Mouse (Mus musculus) heart, adult 2 months (tissue): ENCODE measurements around the gene Gm20696. TPM values are rescaled to one million over a fixed set of nuclear protein-coding genes. Genes with fewer than 3 reads are reported as not detected.

Experiments
- DNase-seq, 2 experiments: peaks; one replicate each; pipeline ENCODE4 v3.0.0; 2021
- H3K27ac ChIP-seq: fragments of 200-600 bp; 2 replicates; pipeline ENCODE4 v1.8.1; 2022
- H3K27me3 ChIP-seq: fragments of 200-500 bp; 2 replicates; pipeline ENCODE4 v1.6.1; 2012; ENCODE audit warnings: mild to moderate bottlenecking, low read length, inconsistent platforms, mixed read lengths; ENCODE audit not compliant: control insufficient read depth, insufficient read depth
- H3K36me3 ChIP-seq: fragments of 200-500 bp; 2 replicates; pipeline ENCODE4 v1.6.1; 2012; ENCODE audit warnings: low read length, inconsistent platforms; ENCODE audit not compliant: control insufficient read depth, insufficient read depth
- H3K4me1 ChIP-seq: fragments of 200-500 bp; 2 replicates; pipeline ENCODE4 v1.6.1; 2011; ENCODE audit warnings: low read length; ENCODE audit not compliant: control insufficient read depth, insufficient read depth
- H3K4me3 ChIP-seq: fragments of 200-600 bp; 2 replicates; pipeline ENCODE4 v1.8.1; 2022
- H3K79me2 ChIP-seq: fragments of 200-500 bp; replicated peaks from 2 replicates; pipeline ENCODE4 v1.6.1; 2012; ENCODE audit warnings: mild to moderate bottlenecking, inconsistent platforms, low read length, moderate library complexity, mixed read lengths; ENCODE audit not compliant: control insufficient read depth, insufficient read depth
- H3K9ac ChIP-seq: fragments of 200-500 bp; 2 replicates; pipeline ENCODE4 v1.6.1; 2012; ENCODE audit warnings: low read depth, mild to moderate bottlenecking, control low read depth, inconsistent platforms, low read length, mixed read lengths
- CTCF ChIP-seq: fragments of 200-600 bp; IDR thresholded peaks from 2 replicates; pipeline ENCODE4 v1.8.1; 2022; ENCODE audit warnings: antibody characterized with exemption, mild to moderate bottlenecking, moderate library complexity
- EP300 ChIP-seq: fragments of 200-500 bp; IDR thresholded peaks from 2 replicates; pipeline ENCODE4 v1.6.1; 2011; ENCODE audit warnings: low read depth, low read length, control low read depth; ENCODE audit not compliant: insufficient read depth
- POLR2A ChIP-seq: fragments of 200-500 bp; IDR thresholded peaks from 2 replicates; pipeline ENCODE4 v1.6.1; 2011; ENCODE audit warnings: mild to moderate bottlenecking, low read depth, low read length, control low read depth; ENCODE audit not compliant: insufficient read depth
- WGBS: fragments of 180-500 bp; shearing (Covaris S2); methylation state at CpG from one replicate; pipeline ENCODE4 v1.1.7; 2018; 5-methylcytosine and 5-hydroxymethylcytosine counted together
- intact Hi-C: fragments of 180-260 bp; cut with DNase I; formaldehyde crosslinking; loops from one replicate; pipeline ENCODE4 v1.15.1; 2025
- polyA plus RNA-seq: library from polyadenylated mRNA; depleted of rRNA; stranded (reverse); fragments of >200 nt; gene quantifications from 2 replicates; pipeline ENCODE4 v1.2.3, GENCODE M21; 2012
- total RNA-seq, 2 experiments: library from RNA; stranded (reverse); gene quantifications; 2 replicates each; pipeline ENCODE4 v1.2.3; 2021

Gm20696 gene
- total and polyA plus RNA-seq, 3 experiments: 0.61 to 1.7 (median 1.4) TPM

DNA sequence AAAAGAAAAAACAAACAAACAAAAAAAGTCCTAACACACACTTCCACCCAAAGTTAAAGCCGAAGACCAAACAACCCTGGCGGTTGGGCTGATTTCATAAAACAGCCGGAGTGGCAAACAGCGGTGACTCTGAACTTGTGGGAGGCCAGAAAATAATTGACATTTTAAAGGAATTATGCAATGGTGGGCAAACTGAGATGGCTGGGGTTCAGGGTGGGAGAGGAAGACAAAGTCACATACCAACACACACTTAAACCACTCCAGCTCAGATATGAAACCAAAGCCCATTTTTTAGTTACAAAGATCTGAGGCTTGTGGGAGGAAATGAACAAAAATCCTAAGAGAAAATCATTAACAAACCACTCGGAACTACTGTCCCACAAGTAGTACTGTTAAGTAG, 126.5 kb downstream of the Gm20696 start:
- Histone ChIP-seq H3K27me3 (no peaks in the 10 kb centered on the region), H3K79me2 (no peaks in the 10 kb centered on the region), H3K27ac (no peak overlapping the region), H3K9ac (no peak overlapping the region), H3K4me1 (no peaks in the 10 kb centered on the region), H3K36me3 (no peaks in the 10 kb centered on the region), H3K4me3 (no peak overlapping the region)
- WGBS: 89% methylated on average over 5 of the region's 5 CpGs
- DNase-seq: no peak
- TF ChIP-seq EP300: no peak
- no peak for TF ChIP-seq CTCF
- TF ChIP-seq POLR2A: no peak
- intact Hi-C loops: no loop called here

DNA sequence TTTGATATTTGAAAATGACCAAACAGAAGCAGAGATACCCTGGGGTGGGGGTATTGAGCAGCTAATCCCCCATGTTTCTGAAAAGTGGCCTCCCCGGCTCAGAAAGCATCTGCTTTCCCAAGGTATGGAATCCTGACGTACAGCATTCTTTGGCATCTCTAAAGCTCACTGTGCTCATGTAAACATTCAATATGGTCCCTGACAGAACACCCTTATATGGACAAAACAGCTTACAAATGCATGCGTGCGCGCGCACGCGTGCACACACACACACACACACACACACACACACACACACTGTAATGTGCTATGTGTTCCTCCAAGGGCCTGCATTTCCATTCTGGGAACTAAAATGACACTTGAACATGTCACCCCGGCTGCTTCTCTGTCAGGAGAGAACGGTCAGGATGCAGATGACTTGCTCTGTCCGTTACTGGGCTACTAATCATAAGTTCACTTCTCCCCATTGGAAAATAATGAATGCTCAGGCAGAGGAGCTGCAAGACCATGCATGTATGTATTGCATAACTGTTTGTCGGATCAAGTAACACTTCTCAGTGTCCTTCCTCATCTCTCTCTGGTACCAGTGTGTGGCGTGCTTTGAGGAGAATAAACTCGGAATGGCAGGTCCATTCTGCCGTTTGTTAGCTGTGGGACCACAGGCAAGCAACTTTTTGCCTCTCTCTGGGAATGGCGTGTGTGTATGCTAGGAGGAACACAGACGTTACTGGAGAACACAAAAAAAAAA, 128.2 kb downstream of the Gm20696 start:
- no peaks in the 10 kb centered on the region for H3K4me1 ChIP-seq
- H3K79me2 ChIP-seq: no peaks in the 10 kb centered on the region
- 88% methylated on average over 17 of the region's 17 CpGs for WGBS
- no peak overlapping the region for H3K4me3 ChIP-seq
- H3K36me3 ChIP-seq: no peaks in the 10 kb centered on the region
- DNase-seq: no peak
- no peak overlapping the region for H3K27ac ChIP-seq
- no peak overlapping the region for H3K9ac ChIP-seq
- no peaks in the 10 kb centered on the region for H3K27me3 ChIP-seq
- TF ChIP-seq POLR2A: no peak
- TF ChIP-seq EP300: no peak
- no peak for TF ChIP-seq CTCF
- intact Hi-C loops: no loop called here

DNA sequence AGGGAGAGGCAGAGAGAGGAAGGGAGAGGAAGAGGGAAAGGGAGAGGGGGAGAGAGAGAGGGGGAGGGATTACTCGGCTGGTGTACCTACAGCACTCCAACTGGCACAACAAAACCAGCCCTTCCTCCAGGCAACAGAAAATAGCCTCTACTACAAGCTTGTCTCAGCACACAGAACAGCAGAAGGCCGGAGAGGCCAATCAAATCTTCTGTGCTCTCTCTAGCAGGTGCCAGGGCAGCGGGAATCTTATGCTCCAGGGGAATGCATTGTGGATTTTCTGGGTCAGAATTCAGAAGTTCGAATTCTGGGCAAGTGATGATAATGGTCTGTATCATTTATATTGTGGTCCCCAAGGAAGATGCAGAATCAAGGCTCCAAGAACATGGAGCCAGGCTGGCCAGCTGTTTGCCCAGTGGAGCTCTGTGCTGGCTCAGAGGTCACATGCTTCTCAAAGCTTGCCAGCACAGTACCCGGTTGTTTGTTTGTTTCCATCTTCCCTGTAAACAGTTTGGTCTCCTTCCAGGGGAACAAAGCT, 132.3 kb downstream of the Gm20696 start:
- Histone ChIP-seq H3K27me3 (peaks cover 3% of the 10 kb centered on the region), H3K4me3 (no peak overlapping the region), H3K4me1 (no peaks in the 10 kb centered on the region), H3K36me3 (no peaks in the 10 kb centered on the region), H3K27ac (no peak overlapping the region), H3K9ac (no peak overlapping the region), H3K79me2 (no peaks in the 10 kb centered on the region)
- intact Hi-C loops: no loop called here
- TF ChIP-seq CTCF (no peak), EP300 (no peak)
- no peak for DNase-seq
- WGBS: 62% methylated on average over 5 of the region's 5 CpGs

DNA sequence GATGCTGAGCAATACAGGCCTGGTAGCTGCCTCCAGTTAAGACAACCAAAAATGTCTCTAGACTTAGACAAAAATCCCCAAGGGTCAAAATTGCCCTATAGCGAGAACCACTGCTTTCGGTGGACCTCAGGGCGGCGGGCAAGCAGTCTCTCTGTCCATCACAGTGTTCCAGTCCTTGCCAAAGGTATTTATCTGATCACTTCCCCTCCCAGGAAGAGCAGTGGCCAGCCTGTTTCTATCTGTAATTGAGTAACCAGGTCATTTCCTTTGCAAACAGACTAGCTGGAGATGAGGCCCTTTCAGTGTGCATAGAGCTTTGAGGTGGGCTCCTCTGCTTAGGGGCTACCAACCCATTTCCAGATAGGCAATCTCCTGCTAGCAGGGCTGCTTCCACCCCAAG, 134.1 kb downstream of the Gm20696 start:
- no peak overlapping the region for H3K4me3 ChIP-seq
- intact Hi-C loops: no loop called here
- no peak overlapping the region for H3K9ac ChIP-seq
- no peaks in the 10 kb centered on the region for H3K79me2 ChIP-seq
- no peak for DNase-seq
- H3K27ac ChIP-seq: no peak overlapping the region
- WGBS: 68% methylated on average over 4 of the region's 4 CpGs
- peaks cover 3% of the 10 kb centered on the region for H3K27me3 ChIP-seq
- H3K36me3 ChIP-seq: no peaks in the 10 kb centered on the region
- TF ChIP-seq CTCF (no peak), EP300 (no peak), POLR2A (no peak)
- H3K4me1 ChIP-seq: no peaks in the 10 kb centered on the region

DNA sequence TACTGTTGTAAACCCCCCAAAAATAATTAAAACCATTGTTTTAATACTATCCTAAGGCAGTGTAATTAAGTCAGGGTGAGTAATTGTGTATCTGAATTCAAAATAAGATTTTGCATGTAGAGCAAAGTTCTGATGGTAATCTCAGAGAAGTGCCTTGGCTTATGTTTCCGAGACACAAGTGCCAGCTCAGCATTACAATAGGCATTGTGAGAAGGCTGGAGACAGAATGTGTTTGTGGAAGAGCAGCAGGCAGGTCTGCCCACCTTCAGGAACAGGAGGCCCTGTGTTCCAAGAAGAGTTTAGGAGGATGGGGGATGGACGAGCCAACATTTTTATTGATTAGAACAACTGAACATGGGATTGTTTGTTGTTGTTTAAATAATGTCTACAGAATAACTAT, 137.6 kb downstream of the Gm20696 start:
- Histone ChIP-seq H3K27me3 (peaks cover 3% of the 10 kb centered on the region), H3K9ac (no peak overlapping the region), H3K4me1 (no peaks in the 10 kb centered on the region), H3K36me3 (no peaks in the 10 kb centered on the region), H3K27ac (no peak overlapping the region), H3K4me3 (no peak overlapping the region), H3K79me2 (no peaks in the 10 kb centered on the region)
- TF ChIP-seq EP300 (no peak), CTCF (no peak), POLR2A (no peak)
- intact Hi-C loops: loop anchor here (10.0 kb wide), 3 partner anchors 86 to 1004 kb away; no protein-coding TSS in a partner anchor
- no peak for DNase-seq
- WGBS: 66% methylated on average over 2 of the region's 2 CpGs

DNA sequence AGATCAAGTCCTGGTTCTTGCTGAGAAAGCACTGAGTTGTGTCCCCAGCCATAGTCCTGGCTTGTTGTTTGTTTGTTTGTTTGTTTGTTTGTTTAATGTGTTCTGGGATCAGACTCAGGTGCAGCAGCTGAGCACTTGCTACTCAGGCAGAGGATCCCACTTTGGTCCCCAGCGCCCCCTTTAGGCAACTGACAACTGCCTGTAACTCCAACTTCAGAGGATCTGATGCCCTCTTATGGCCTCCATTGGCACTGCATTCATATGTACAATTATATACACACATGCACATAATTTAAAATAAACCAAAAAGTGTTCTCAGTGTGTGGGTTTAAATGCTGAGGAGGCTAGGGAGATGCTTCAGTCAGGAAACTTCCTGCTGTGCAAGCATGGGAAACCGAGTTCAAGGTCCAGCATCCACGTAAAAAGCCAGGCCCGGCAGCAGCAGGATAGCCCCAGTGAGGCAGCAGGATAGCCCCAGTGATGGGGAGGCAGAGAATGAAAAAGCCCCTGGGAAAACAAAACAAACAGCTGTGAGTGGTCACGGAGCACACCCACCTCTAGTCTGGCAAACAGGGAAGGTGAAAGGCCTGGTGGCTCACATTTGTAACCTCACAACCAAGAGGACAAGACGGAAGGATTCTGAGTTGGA, 139.0 kb downstream of the Gm20696 start:
- H3K27ac ChIP-seq: no peak overlapping the region

More for the DNA sequence above, 139.0 kb downstream of the Gm20696 start:
- H3K9ac ChIP-seq: no peak overlapping the region
- H3K4me3 ChIP-seq: no peak overlapping the region
- H3K4me1 ChIP-seq: no peaks in the 10 kb centered on the region
- H3K36me3 ChIP-seq: no peaks in the 10 kb centered on the region
- TF ChIP-seq POLR2A (no peak), EP300 (no peak), CTCF (peak; percentile 41)
- 90% methylated on average over 6 of the region's 6 CpGs for WGBS
- no peak for DNase-seq
- no peaks in the 10 kb centered on the region for H3K79me2 ChIP-seq
- intact Hi-C loops: loop anchor here (10.0 kb wide), 3 partner anchors 87 to 1003 kb away; no protein-coding TSS in a partner anchor
- peaks cover 3% of the 10 kb centered on the region for H3K27me3 ChIP-seq
